ENCODE assay signal across 10 mouse cellular contexts in the genomic region with DNA sequence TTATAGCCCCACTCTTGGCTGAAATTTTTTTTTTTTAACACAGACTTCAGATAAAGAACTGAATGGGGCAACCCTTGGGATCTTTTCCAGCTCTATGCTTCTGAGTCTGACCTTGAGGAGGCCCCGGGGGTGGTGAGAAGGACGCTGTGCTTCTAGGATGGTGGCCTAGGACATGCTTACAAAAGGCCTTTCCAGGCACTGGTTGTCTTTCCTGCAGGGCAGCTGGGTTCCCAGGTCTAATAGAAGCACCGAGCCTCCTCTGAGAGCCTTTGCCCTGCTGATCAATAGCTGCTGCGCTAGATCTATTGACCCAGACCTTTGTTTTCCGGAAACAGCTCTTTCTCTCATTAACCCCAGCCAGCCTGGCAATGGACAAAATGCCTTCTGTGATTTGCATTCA. TPM values are rescaled to one million over a fixed set of nuclear protein-coding genes. Genes with fewer than 3 reads are reported as not detected.
DNase-seq lines count a peak whose midpoint lies in the region; ATAC-seq lines count a peak whose summit lies in the region.
"Had no signal": no experiment of that assay in that cellular context is flagged by ENCODE, and none has a peak within 500 bp of the region (broad histone marks: within the 10 kb centered on the region; RNA-seq: fewer than 3 reads in every experiment).

No protein-coding gene starts in this region.

- H3K36me3 ChIP-seq in heart, embryonic 10.5 days, result no peaks in the 10 kb centered on the region
- no peaks in the 10 kb centered on the region for H3K36me3 ChIP-seq in liver, embryonic 13.5 days
- H3K36me3 ChIP-seq: stomach, embryonic 15.5 days had no signal

- H3K9me3 ChIP-seq in heart, embryonic 10.5 days, result no peaks in the 10 kb centered on the region
- H3K9me3 ChIP-seq in liver, embryonic 13.5 days (replicated peaks), result no peaks in the 10 kb centered on the region
- H3K9me3 ChIP-seq: stomach, embryonic 15.5 days had no signal

- no peak overlapping the region for H3K4me2 ChIP-seq in liver, embryonic 13.5 days
- H3K4me2 ChIP-seq: stomach, embryonic 15.5 days had no signal

- no peaks in the 10 kb centered on the region for H3K27me3 ChIP-seq in heart, embryonic 10.5 days (ENCODE audit: insufficient read depth, poor library complexity, severe bottlenecking)
- H3K27me3 ChIP-seq in liver, embryonic 13.5 days, result no peaks in the 10 kb centered on the region
- H3K27me3 ChIP-seq: stomach, embryonic 15.5 days had no signal

- no peak for DNase-seq in heart, embryonic 10.5 days (ENCODE audit: low spot score)
- no peak for DNase-seq in heart, adult 18-20 months
- DNase-seq in retina, embryonic 14.5 days (ENCODE audit: low spot score), result peak; percentile 25
- DNase-seq in retina, postnatal 1 day, result no peak
- DNase-seq in liver, embryonic 13.5 days, result no peak
- DNase-seq in cerebellum, postnatal 36 days, result no peak
- no peak for DNase-seq in kidney, adult 11 months
- DNase-seq in thymus, postnatal 4 days, result no peak

- no peak overlapping the region for H3K4me3 ChIP-seq in heart, embryonic 10.5 days
- no peak overlapping the region for H3K4me3 ChIP-seq in liver, embryonic 13.5 days (replicated peaks)
- H3K4me3 ChIP-seq: stomach, embryonic 15.5 days had no signal

- H3K4me1 ChIP-seq in heart, embryonic 10.5 days, result peaks cover 11% of the 10 kb centered on the region
- no peaks in the 10 kb centered on the region for H3K4me1 ChIP-seq in liver, embryonic 13.5 days (replicated peaks)
- H3K4me1 ChIP-seq: stomach, embryonic 15.5 days had no signal

- H3K9ac ChIP-seq in liver, embryonic 13.5 days, result no peak overlapping the region
- H3K9ac ChIP-seq: stomach, embryonic 15.5 days had no signal

- H3K27ac ChIP-seq in heart, embryonic 10.5 days, result peak overlapping the region; percentile 3; the same call in 1 of the 2 replicates
- peak overlapping the region; percentile 51 for H3K27ac ChIP-seq in liver, embryonic 13.5 days
- H3K27ac ChIP-seq: stomach, embryonic 15.5 days had no signal

- ATAC-seq in liver, embryonic 13.5 days (ENCODE audit: low read depth), result peak; percentile 66
- ATAC-seq: CD4-positive, CD25-positive, alpha-beta regulatory T cell, adult 4 months had no signal

- 63% methylated on average over 5 of the region's 5 CpGs for WGBS in heart, embryonic 10.5 days
- WGBS in liver, embryonic 13.5 days (ENCODE audit: insufficient replicate concordance), result 62% methylated on average over 5 of the region's 5 CpGs

RNA-seq across cellular contexts. Expression of a gene that starts 40.1 kb away (rescaled TPM):
- 7.0 and 23.8 TPM in 2 replicates for polyA plus RNA-seq in heart, embryonic 10.5 days (2016; fragmentation: Nextera tagmentation; extraction: Ambion mirVana)
- total RNA-seq in heart, adult 18-20 months (2021), result 10 to 100 TPM in 1 of 2 experiments, 1 to 10 TPM in 1; 5.7 to 11.3 TPM
- 2.0 and 2.4 TPM in 2 replicates for polyA plus RNA-seq in liver, embryonic 13.5 days (2015; fragmentation: Nextera tagmentation; extraction: Ambion mirVana)
- polyA plus RNA-seq: CD4-positive, CD25-positive, alpha-beta regulatory T cell, adult 4 months had no signal

RNA-seq across cellular contexts. Expression of a gene that starts 48.1 kb away (rescaled TPM):
- polyA plus RNA-seq in heart, embryonic 10.5 days (2016; fragmentation: Nextera tagmentation; extraction: Ambion mirVana), result 24.7 and 25.9 TPM in 2 replicates
- 10 to 100 TPM; 48.1 to 51.2 TPM for total RNA-seq in heart, adult 18-20 months (2021)
- 3.4 and 4.9 TPM in 2 replicates for polyA plus RNA-seq in liver, embryonic 13.5 days (2015; fragmentation: Nextera tagmentation; extraction: Ambion mirVana)

RNA-seq across cellular contexts. Expression of a gene that starts 58.6 kb away (rescaled TPM):
- 1.1 and 1.6 TPM in 2 replicates for polyA plus RNA-seq in heart, embryonic 10.5 days (2016; fragmentation: Nextera tagmentation; extraction: Ambion mirVana)
- total RNA-seq in heart, adult 18-20 months (2021), result under 1 TPM; 0.20 to 0.44 TPM
- polyA plus RNA-seq in liver, embryonic 13.5 days (2015; fragmentation: Nextera tagmentation; extraction: Ambion mirVana), result 0.23 and 0.27 TPM in 2 replicates

RNA-seq across cellular contexts. Expression of a gene that starts 58.9 kb away (rescaled TPM):
- 223 and 273 TPM in 2 replicates for polyA plus RNA-seq in heart, embryonic 10.5 days (2016; fragmentation: Nextera tagmentation; extraction: Ambion mirVana)
- 10 to 100 TPM; 36.7 to 43.5 TPM for total RNA-seq in heart, adult 18-20 months (2021)
- 199 and 216 TPM in 2 replicates for polyA plus RNA-seq in liver, embryonic 13.5 days (2015; fragmentation: Nextera tagmentation; extraction: Ambion mirVana)
